Mouse (Mus musculus) kidney, postnatal 4 days (tissue): ENCODE results near the gene Usp48.
A peak's percentile ranks its signal among the peaks of the same experiment; 100 is the strongest.

Experiments used
- DNase-seq, 2 experiments: peaks; one replicate each; pipeline ENCODE4 v3.0.0; 2021; ENCODE audit warnings: mixed read lengths in 2 of 2

Usp48 gene

GRCm38 (mm10) chr4:137661547-137661946 lies 68.0 kb downstream of the Usp48 start:
- peak; percentile 36 to 46 for DNase-seq

DNA sequence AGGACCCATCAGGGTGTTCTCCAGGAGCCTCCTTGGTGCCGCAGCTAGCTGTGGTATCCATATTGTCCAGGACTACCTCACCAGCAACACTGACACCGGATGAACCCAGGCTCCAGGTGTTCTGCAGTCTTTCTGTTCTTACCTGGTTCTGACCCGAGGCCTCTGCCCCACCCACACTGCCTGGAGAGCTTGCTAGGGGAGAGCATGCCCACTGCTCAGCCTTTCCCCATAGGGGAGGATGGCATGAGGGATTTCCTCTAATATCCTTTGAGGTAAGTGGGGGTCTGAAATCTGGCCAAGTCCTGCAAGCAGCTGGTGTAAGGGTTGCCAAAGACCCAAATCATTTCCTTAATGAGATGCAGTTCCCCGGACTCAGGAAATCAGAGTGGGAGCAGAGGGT lies 69.9 kb downstream of the Usp48 start:
- DNase-seq = no peak

DNA sequence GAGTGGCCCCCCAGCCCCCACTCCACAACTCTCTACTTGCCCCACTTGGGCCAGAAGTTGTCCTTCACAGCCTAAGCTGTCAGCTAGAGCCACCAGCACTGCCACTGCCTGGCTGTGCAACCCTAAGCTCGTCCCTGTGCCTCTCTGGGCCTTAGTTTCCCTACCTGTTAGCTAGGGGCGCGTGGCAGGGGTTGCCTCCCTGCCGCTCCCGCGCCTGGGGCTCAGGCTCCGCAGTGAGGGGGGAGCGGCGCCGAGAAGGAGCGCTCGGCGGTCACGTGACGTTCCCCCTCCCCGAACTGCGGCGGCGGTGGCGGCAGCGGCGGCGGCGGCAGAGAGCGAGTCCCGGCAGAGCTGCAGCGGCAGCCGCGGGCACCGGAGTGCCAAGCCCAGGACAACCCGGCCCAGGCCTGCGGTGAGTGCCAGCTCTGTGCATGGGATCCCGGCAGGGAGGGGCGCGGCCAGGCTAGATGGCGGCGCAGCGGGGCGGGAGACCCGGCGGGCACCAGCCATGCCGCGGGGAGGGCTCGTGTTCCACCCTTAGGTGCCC lies 71.0 kb downstream of the Usp48 start, which contains the start of gene Rap1gap:
Gene Rap1gap (plus strand): TSS at position 294 of the 547 bp plus-strand sequence.
- DNase-seq = peak; percentile 61 to 67

DNA sequence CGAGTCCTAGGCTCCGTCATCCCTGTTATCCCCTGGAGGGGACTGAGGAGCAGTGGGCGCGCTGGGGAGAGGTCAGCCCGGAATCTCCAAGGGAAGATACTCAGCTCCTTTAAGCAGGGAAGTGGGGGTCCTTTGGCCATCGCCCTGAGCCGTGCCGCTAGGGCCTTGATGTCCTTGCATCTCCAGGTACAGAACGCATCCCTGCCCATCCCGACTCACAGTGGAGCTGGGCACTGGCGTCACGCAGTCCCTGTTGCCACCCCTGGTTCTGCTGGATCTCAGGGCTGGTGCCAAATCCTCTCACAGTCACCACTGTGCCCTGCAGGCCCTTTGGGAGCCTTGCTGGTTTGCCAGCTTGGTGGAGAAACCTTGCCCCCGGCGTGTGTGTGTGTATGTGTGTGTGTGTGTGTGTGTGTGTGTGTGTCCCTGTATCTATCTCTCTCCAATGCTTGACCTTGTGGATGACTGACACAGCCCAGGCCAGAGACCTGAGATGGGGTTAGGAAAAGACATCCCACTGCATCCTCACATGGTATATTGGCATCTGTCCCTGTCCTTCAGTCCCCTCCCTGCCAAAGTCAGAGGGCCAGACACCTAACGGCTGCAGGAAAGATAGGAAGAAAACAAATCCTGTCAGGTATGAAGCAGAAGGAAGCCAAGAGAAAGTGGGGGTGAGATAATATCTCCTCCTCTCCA lies 71.6 kb downstream of the Usp48 start:
- DNase-seq = no peak

GRCm38 (mm10) chr4:137665791-137666190 lies 72.2 kb downstream of the Usp48 start:
- DNase-seq = no peak

DNA sequence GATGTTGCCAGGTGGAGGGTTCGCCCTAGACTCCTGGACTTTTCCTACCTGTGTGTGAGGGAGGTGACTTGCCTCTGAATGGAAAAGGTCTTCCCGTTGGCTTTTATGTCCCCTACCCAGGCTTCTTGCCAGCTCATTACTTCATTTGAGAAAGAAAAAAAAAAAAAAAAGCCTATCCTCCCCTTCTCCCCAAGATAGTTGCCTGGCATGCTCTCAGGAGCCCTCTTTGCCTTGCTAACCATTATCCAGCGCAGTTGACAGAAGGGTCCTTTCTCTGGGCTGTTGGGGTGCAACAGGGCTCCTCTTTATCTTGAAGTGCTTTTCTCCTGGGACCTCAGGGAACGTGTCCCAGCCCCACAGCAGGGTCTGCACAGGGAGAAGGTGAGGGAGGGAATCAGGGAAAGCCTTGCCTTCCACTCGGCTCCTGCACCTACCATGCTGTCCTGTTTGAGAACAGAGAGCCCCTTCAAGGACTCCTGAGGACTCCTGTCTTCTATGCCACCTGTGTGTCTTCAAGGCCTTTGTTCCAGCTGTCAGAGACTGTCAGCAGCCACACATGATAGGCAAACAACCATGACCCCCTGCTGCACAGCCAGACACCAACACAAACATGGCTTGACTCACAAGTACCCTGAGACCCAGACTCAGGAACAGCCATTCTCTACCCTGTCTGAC lies 72.9 kb downstream of the Usp48 start:
- DNase-seq = no peak

- DNase-seq = no peak
These were observed 73.4 kb downstream of the Usp48 start for GRCm38 (mm10) chr4:137666958-137667345.

DNA sequence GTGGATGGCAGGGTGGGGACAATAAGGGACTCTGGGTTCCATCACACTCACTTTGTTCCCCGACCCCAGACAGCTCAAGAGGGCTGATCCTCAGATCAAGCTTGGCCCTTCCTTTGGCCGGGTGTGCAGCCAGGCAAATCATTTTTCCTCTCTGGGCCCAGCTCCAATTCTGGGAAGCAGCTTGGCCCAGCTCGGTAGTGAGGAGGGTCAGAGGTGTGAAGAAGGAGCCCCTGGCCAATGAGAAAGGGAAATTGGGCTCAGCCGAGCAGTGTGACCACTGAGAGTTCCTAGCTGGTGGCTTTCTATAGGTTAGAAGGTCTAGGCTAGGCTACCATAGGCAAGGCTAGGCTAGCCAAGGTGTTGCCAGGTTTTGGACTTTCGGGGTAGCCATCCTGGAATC lies 74.2 kb downstream of the Usp48 start:
- peak; percentile 32 to 49 for DNase-seq

DNA sequence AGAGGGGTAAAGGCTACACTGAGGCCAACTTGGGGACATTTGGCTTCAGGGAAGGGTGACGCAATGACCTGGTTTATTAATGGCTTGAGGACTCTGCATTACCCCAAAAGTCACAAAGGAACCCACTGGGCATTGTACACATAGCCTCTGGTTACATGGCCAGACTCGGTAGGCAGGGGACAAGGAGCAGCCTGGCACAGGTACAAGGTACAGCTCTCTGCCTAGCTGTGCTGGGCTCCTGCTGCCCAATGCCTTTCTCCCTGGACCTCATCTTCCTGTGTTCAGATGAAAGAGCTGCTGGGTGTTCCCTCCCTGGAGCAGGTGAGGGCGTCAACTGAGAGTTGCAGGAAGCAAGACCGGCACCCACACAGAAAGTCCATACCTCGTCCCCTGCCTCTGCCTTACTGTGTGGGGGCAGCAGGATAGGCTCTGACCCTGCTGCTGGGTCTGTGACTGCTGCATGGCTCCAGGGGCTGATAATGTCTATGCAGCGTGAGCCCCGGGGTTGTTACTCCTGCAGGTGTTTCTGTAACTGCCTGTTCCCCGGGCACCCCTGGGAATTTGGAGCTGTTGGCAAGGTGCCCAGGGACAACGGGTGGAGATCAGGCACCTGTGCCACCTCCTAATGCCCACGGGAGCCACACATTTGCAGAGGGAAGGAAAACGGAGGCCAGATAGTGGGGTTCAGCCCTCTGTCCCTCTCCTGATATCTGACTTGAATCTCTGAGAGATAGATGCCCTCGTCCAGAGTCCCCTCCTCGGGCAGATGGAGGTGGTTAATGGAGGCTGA lies 78.4 kb downstream of the Usp48 start:
- DNase-seq = no peak

DNA sequence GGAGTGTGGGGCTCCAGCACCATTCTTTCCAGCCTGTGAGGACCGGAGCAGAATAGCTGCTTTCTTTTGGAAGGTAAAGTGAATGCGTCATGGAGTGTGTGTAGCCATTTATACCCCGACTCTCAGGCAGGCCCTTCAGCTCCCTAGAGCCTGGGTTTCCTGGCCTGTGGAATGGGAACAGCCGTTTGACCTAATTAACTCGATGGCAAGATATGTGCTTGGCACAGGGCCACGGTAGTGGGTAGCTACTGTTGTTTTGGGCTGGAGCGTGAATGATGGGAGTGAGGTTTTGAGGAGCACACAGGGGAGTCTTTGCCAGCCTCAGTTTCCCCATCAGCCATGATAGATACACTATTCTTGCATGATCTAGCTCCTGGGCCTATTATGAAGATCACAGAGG lies 82.0 kb downstream of the Usp48 start:
- no peak for DNase-seq

GRCm38 (mm10) chr4:137676057-137676456 lies 82.5 kb downstream of the Usp48 start:
- DNase-seq = peak; percentile 88

DNA sequence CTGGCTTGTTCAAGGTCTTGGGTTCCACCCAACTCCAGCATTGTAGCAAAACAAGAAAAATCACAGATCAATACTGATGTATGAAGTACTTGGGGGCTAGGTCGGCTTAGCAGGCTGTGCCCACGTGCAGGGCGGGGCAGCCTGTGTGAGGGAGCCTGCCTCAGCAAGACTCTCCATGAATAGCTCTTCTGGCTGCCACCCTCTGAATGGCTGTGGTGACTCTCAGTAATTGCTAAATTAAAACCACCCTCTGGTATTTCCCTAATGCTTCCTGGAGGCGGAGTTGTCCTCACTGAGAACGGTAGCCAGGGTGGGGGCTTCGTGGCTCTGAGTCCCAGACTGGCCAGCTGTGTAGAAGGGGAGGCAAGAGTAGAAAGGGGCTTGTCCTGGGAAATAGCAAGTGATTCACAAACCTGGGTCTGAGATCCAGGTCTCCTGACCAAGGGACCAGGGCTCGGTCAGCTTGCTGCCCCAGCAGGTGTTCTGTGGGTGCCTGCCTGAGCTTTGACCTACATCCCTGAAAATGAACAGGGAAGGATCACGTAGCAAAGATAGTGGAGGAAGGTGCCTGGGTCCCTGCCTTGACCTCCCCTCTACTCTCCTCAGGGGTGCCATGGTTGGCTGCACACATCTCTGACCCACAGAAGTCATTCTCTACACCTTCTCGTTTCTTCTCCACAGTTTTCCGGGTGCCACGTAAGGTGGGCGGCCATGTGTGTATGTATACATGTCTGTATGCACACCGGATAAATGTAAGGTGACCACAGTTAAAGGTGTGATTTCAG lies 83.3 kb downstream of the Usp48 start:
- DNase-seq = no peak

- no peak for DNase-seq
These were observed 84.4 kb downstream of the Usp48 start for GRCm38 (mm10) chr4:137677906-137678305.

DNA sequence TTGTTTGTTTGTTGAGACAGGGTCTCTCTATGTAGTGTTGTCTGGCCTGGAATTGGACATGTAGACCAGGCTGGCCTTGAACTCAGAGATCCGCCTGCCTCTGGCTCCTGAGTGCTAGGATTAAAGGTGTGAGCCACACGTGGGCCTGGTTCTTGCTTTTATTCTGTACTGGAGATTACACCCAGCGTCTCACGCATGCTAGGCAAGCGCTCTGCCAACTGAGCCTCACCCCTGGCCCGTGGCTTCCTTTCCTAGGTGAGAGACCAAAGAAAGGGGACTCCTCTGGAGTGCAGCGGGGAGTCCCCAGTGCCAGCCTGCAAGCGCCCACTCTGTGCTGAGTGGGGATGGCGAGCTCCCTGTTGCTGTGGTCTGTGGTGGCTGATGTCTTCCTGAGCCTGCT lies 85.0 kb downstream of the Usp48 start:
- no peak for DNase-seq

DNA sequence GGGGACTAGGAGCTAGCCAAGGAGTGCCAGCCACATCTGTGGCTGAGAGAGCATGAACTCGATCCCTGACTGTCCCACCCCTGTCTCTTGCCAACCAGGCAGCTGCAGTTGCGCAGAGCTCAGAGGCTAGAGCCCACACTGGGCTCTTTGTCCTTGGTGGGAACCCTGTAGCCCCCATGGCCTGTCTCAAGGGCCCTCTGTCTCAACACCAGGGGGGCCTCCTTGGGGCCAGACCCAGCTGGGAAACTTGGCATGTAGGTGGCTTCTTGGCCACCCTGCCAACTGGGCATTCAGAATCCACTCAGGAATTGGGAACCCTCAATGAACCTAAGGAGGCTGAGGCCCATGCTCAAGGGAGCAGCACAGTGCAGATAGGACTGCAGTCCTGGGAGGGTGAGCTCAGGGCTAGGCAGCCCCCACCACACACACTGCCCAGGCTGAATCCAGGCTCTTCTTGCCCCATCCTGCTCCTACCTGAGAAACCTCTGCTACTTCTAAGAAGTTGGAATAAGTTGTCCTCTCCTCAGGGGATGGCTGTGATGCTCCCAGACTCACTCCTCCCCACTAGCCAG lies 86.5 kb downstream of the Usp48 start:
- no peak for DNase-seq

DNA sequence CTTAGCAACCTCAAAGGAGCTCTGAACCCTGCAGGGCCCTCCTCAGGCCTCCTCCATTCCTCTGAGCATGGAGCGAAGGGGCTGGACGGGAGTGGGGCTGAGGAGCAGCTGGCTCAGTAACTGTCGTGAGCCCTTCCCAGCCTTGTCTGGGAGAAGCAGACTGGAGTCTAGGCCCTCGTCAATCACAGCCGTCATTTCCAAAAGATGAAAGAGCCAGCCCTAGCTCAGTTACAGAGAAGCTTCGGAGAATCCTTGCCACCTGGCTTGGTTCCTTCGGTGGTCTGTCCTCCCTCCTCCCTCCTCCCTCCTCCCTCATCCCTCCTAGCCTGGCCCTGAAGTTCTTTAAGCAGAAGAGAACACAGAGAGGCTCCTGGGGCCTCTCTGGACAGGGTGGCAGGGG lies 87.2 kb downstream of the Usp48 start:
- no peak for DNase-seq

- peak; percentile 48 to 52 for DNase-seq
These were observed 88.0 kb downstream of the Usp48 start for GRCm38 (mm10) chr4:137681408-137682104.

DNA sequence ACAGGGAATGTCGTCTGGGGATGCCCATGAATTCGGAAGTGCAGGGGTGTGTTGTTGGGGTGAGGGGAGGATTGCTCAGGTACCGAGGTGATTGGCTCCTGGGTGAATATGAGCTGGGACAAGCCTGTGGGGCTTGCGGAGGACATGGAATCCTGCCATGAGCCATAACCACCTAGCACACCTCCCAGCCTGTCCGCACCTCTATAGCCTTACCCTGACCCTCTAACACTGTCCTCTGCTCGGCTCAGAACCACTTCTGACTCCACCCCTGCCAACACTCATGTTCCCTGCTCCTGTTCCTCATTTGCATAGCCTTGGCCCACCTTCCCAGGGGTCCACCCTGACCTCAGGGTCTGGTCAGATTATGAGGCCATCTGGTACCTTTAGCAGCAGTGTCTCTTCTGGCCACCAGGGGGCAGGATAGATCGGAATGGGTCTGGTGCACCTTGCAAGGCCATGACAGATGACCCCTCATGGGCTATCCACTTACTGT lies 89.5 kb downstream of the Usp48 start:
- peak; percentile 66 to 68 for DNase-seq

GRCm38 (mm10) chr4:137684830-137685343 lies 91.3 kb downstream of the Usp48 start:
- peak; percentile 49 to 57 for DNase-seq

DNA sequence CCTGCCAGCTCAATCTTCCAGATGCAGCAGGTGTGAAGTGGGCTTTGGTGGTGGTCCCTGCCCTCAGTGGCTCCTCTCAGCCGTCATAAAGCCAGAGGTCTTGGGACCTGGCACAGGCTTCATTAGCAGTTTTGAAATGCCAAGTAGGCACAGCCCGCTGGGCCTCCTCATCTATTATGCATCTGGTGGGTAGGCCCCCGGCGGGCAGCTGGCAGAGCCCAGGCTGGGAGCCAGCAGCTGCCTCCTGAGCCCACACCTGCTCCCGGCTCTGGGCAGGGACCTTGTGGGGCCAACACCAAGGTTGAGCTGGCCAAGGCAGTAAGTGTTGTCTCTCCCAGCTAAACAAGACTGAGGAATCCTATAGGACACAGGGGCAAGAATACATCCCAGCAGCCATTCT lies 92.7 kb downstream of the Usp48 start:
- peak in 1 of 2 experiments; percentile 53 for DNase-seq

- no peak for DNase-seq
These were observed 93.8 kb downstream of the Usp48 start for GRCm38 (mm10) chr4:137687234-137687825.
